Mouse (Mus musculus) embryonic facial prominence, embryonic 10.5 days (tissue): ENCODE results near the gene Mcf2l. TPM values are rescaled to one million over a fixed set of nuclear protein-coding genes. Genes with fewer than 3 reads are reported as not detected.

Source experiments
- DNase-seq: peaks from one replicate; pipeline ENCODE4 v3.0.0-alpha.2; 2017; ENCODE audit warnings: low spot score
- H3K27ac ChIP-seq: fragments of 300-500 bp; sonication (generic); replicated peaks from 2 replicates; pipeline ENCODE4 v1.5.1; 2016; ENCODE audit warnings: mild to moderate bottlenecking
- H3K27me3 ChIP-seq: fragments of 300-500 bp; sonication (generic); replicated peaks from 2 replicates; pipeline ENCODE4 v1.6.1; 2016; ENCODE audit warnings: low read depth, mild to moderate bottlenecking; ENCODE audit not compliant: poor library complexity, severe bottlenecking
- H3K36me3 ChIP-seq: fragments of 300-500 bp; sonication (generic); replicated peaks from 2 replicates; pipeline ENCODE4 v1.6.1; 2016; ENCODE audit warnings: mild to moderate bottlenecking, moderate library complexity
- H3K4me1 ChIP-seq: fragments of 300-500 bp; sonication (generic); 2 replicates; pipeline ENCODE4 v1.6.1; 2016
- H3K4me3 ChIP-seq: fragments of 300-500 bp; sonication (generic); 2 replicates; pipeline ENCODE4 v1.5.1; 2016; ENCODE audit warnings: mild to moderate bottlenecking, moderate library complexity
- H3K9me3 ChIP-seq: fragments of 300-500 bp; sonication (generic); 2 replicates; pipeline ENCODE4 v1.6.1; 2016; ENCODE audit warnings: mild to moderate bottlenecking
- WGBS: fragments of 180-500 bp; shearing (Covaris S2); methylation state at CpG from one replicate; pipeline ENCODE4 v1.1.7; 2016; 5-methylcytosine and 5-hydroxymethylcytosine counted together
- microRNA-seq: library from miRNA; unstranded; fragments of <30 nt; microRNA quantifications from one replicate; pipeline ENCODE4, GENCODE M21; 2017
- polyA plus RNA-seq: library from polyadenylated mRNA; unstranded; fragments of >200 nt; fragmentation: Nextera tagmentation; extraction: Ambion mirVana; gene quantifications from 2 replicates; pipeline ENCODE4 v1.2.1, GENCODE M21; 2016

Mcf2l gene
- polyA plus RNA-seq, 1 experiment from 2014 or later = 17.4 TPM

DNA sequence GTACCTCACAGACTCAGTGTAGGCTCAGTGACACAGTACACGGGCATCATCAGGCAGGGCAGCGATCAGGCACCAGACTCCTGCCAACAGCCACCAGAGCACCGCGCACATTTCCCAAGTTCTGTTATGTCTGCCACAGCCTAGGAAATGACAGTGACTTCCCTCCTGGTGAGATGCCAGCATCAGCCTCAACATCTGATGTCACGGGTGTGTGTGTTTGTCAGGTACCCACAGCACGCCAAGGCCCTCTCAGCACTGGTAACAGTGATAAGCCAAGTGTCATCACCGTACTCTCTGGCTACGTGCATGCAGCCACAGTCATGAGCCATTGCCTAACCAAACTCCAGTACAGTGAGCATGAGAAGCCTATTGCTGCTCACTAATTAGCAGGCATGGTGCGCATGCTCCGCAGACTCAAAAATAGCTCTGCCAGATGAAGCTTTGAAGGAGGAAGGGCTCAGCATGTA, 162.8 kb downstream of the Mcf2l start:
- no peaks in the 10 kb centered on the region for H3K9me3 ChIP-seq
- no peaks in the 10 kb centered on the region for H3K27me3 ChIP-seq
- no peak for DNase-seq
- no peaks in the 10 kb centered on the region for H3K36me3 ChIP-seq
- peaks cover 26% of the 10 kb centered on the region for H3K4me1 ChIP-seq
- 92% methylated on average over 10 of the region's 10 CpGs for WGBS
- H3K27ac ChIP-seq = no peak overlapping the region
- H3K4me3 ChIP-seq = no peak overlapping the region

DNA sequence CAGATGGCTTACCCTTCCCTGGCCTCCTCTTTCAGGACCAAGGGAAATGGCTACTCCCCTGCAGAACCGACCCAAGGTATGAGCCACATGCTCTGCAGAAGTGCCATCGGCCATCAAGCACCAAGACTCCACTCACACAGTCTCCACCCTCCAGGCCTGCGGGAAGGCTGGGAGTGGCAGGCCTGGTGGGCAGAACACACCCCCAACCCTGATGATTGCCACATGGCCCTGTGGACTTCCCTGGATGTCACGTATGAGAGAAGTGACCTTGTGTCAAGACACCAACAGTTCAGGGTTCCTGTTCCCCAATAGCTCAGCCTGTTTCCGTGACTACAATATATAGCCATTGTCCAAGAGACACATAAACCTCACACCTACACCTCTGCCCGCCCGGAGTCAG, 163.4 kb downstream of the Mcf2l start, which contains the start of gene F10:
Gene F10, plus strand, starts transcription at position 294 of the 400 bp plus-strand sequence.
- peak within 1 kb of the TSS; percentile 49; the same call in 1 of the 2 replicates for H3K27ac ChIP-seq
- DNase-seq = peak; percentile 19
- no peaks in the 10 kb centered on the region for H3K9me3 ChIP-seq
- no peaks in the 10 kb centered on the region for H3K27me3 ChIP-seq
- peaks cover 26% of the 10 kb centered on the region for H3K4me1 ChIP-seq
- 76% methylated on average over 7 of the region's 7 CpGs for WGBS
- no peaks in the 10 kb centered on the region for H3K36me3 ChIP-seq
- no peak within 1 kb of the TSS for H3K4me3 ChIP-seq

DNA sequence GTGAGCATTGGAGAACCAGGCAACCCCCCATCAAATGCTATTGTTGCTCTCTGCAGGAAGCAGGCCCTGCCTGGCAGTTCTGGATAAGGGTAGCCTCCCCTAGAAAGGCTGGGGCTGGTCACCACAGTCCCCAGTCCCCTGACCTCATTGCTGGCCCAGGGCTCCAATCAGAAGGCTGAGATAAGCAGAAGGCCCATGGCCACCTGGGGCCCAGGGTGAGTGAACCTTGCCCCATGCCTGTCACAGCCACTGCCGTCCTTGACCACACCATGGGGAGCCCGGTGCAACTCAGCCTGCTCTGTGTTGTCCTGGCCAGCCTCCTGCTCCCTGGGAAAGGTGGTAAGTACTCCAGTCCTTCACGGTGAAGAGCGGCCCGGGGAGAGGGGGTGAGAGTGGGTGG, 164.0 kb downstream of the Mcf2l start:
- peaks cover 26% of the 10 kb centered on the region for H3K4me1 ChIP-seq
- WGBS = 51% methylated on average over 5 of the region's 5 CpGs
- no peak overlapping the region for H3K4me3 ChIP-seq
- 0 out of 2 replicates have a peak overlapping the region, but pooled peaks have one; percentile 49 for H3K27ac ChIP-seq
- no peaks in the 10 kb centered on the region for H3K36me3 ChIP-seq
- H3K9me3 ChIP-seq = no peaks in the 10 kb centered on the region
- DNase-seq = no peak
- H3K27me3 ChIP-seq = no peaks in the 10 kb centered on the region

DNA sequence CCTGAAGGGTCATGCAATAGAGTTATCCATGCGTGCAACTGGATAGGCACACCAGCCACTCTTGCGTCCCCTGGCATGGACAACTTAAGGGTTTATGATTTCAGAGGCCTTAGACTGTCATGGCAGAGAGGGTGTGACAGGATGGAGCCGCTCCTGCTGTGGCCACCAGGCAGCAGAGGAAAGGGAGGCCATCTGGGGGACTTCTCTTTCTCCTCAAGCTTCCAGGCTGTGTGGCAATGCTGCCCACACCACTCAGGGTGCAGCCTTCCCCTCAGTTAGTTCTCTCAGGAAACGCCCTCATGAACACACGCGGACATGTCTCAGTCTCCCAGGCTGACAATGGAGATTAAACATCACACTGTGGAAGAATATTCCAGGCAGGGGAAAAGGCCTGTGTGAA, 165.4 kb downstream of the Mcf2l start:
- Histone ChIP-seq H3K36me3 (no peaks in the 10 kb centered on the region), H3K27me3 (no peaks in the 10 kb centered on the region), H3K27ac (no peak overlapping the region), H3K9me3 (no peaks in the 10 kb centered on the region), H3K4me3 (no peak overlapping the region), H3K4me1 (peaks cover 26% of the 10 kb centered on the region)
- WGBS = 91% methylated on average over 6 of the region's 6 CpGs
- DNase-seq = no peak

DNA sequence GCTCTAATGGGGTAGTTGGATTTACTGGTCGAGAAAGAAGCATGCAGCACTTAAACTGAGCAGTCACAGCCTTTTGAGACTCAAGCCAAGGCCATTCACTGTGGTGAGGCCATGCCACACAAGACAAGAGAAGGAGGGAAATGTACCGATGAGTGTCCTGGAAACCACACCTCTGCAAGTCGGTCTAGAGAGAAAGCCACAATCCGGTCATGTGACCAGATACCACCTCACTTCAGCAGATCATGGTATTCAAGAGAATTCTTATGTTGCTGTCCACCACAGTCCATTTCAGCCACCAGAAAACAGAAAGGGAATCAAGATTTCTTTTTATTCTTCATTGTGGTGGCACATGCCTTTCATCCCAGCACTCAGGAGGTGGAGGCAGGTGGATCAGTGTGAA, 167.9 kb downstream of the Mcf2l start:
- H3K4me1 ChIP-seq = peaks cover 26% of the 10 kb centered on the region
- DNase-seq = no peak
- 86% methylated on average over 4 of the region's 4 CpGs for WGBS
- no peaks in the 10 kb centered on the region for H3K9me3 ChIP-seq
- H3K27ac ChIP-seq = no peak overlapping the region
- H3K36me3 ChIP-seq = no peaks in the 10 kb centered on the region
- no peaks in the 10 kb centered on the region for H3K27me3 ChIP-seq
- H3K4me3 ChIP-seq = no peak overlapping the region

DNA sequence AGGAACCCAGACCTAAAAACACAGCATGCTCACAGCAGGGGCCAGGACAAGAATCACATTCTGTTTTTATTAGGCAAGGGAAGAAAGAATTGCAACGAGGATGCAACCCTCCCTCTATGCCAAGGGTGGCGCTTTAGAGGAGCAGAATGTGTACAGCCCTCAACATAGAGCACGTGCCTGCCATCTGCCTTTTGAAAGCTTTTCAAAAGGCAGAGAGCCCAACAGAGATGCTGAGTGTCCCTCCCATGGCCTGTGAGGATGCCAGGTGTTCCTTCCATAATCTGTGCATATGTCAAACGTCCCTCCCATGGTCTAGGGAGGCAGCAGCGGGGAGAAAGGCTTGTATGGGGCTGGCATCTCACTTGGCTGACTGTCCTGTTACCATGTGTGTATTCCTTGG, 174.0 kb downstream of the Mcf2l start:
- H3K4me1 ChIP-seq = no peaks in the 10 kb centered on the region
- 63% methylated on average over 5 of the region's 5 CpGs for WGBS
- no peak overlapping the region for H3K4me3 ChIP-seq
- H3K9me3 ChIP-seq = no peaks in the 10 kb centered on the region
- no peaks in the 10 kb centered on the region for H3K27me3 ChIP-seq
- no peak overlapping the region for H3K27ac ChIP-seq
- no peak for DNase-seq
- H3K36me3 ChIP-seq = no peaks in the 10 kb centered on the region

DNA sequence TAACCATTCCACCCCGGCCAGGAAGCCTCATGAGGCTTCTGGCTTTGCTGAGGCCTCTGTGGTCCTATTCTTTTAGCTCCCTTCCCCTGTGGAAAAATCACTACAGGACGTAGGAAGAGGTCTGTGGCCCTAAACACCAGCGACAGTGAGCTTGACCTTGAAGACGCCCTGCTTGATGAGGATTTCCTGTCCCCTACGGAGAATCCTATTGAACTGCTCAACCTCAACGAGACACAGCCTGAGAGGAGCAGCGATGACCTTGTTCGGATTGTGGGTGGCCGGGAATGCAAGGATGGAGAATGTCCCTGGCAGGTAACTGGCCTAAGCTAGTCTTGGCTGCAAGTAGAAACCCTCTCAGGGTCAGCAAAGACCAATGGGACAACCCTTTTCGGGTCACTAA, 176.9 kb downstream of the Mcf2l start:
- DNase-seq = no peak

DNA sequence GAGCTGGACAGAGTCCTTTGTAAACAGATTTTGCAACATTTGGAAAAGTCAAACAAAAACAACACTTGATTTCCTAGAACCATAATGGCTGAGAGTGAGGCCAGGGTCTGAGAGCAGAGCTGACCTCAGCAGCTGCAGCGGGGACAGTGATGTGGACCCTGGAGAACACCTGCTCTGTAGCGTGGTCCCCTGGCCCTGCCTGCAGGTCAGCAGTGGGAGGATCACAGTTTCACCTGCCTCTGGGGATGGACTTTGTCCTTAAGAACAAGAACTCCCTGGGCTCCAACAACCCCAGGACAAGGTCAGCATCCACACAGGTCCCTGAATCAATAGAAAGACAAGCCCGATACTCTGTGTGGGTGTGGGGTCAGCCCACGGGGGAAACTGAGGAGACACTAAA, 183.7 kb downstream of the Mcf2l start:
- no peaks in the 10 kb centered on the region for H3K27me3 ChIP-seq
- H3K27ac ChIP-seq = no peak overlapping the region
- H3K4me1 ChIP-seq = 0 out of 2 replicates have a peak, but pooled peaks cover 3% of the 10 kb centered on the region
- no peak overlapping the region for H3K4me3 ChIP-seq
- no peaks in the 10 kb centered on the region for H3K9me3 ChIP-seq
- no peaks in the 10 kb centered on the region for H3K36me3 ChIP-seq
- 90% methylated on average over 4 of the region's 4 CpGs for WGBS
- no peak for DNase-seq

More for the DNA sequence above, 176.9 kb downstream of the Mcf2l start:
- no peak overlapping the region for H3K4me3 ChIP-seq
- no peaks in the 10 kb centered on the region for H3K27me3 ChIP-seq
- H3K9me3 ChIP-seq = no peaks in the 10 kb centered on the region
- WGBS = 79% methylated on average over 10 of the region's 10 CpGs
- no peaks in the 10 kb centered on the region for H3K36me3 ChIP-seq
- no peaks in the 10 kb centered on the region for H3K4me1 ChIP-seq
- H3K27ac ChIP-seq = no peak overlapping the region

DNA sequence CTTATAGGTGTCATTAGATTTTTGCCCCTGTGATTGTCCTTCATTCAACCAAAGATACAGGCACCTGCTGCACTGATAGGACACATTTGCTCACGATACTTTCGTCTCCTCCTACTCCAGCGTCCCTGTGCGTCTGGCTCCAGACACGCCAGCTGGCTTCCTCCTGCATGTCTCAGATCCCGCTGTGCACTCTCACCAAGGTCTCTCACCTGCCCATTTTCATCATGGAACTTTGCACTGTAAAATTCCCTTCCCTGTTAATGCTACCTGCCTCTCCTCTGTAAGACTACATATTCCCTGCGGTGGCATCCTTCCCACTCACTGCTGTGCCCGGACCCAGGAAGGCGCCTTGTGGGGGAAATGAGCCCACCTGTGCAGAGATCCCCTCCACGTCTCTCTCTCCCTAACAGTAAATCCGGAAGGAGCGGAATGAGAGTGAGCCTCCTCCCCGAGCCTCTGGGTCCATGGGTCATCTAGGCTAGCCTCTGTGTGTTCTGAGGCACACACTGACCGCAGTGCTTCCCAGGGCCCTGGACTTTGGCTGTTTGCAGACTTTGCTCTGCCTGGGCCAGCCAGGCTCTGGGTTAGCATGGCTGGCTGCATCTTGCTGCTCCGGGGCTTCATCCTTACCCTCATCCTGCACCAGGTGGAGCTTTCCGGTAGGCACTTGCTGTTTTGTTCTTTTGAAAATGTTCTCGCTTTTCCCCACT, 187.0 kb downstream of the Mcf2l start, which contains the start of gene Proz:
Gene Proz, plus strand, starts transcription at position 474 of the 710 bp plus-strand sequence.
- no peaks in the 10 kb centered on the region for H3K27me3 ChIP-seq
- H3K4me3 ChIP-seq = no peak within 1 kb of the TSS
- H3K27ac ChIP-seq = no peak within 1 kb of the TSS
- no peaks in the 10 kb centered on the region for H3K9me3 ChIP-seq
- 0 out of 2 replicates have a peak, but pooled peaks cover 3% of the 10 kb centered on the region for H3K4me1 ChIP-seq
- WGBS = 81% methylated on average over 17 of the region's 17 CpGs
- no peaks in the 10 kb centered on the region for H3K36me3 ChIP-seq
- no peak for DNase-seq

DNA sequence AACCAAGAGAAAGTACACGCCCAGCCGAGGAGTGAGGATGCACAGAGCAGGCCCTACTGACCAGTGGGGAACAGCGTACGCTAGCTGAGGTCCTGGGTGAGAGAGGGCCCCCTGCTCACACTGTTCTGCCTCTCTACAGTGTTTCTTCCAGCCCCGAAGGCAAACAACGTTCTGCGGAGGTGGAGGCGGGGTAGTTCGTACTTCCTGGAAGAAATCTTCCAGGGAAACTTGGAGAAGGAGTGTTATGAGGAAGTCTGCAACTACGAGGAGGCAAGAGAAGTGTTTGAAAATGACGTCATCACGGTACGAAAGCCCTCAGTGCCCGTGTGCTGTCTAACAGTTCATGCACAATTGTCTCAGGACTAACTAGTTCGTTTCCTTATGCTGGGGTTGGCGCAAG, 189.5 kb downstream of the Mcf2l start:
- WGBS = 73% methylated on average over 16 of the region's 16 CpGs
- DNase-seq = no peak
- H3K36me3 ChIP-seq = no peaks in the 10 kb centered on the region
- no peak overlapping the region for H3K27ac ChIP-seq
- no peaks in the 10 kb centered on the region for H3K9me3 ChIP-seq
- no peak overlapping the region for H3K4me3 ChIP-seq
- no peaks in the 10 kb centered on the region for H3K4me1 ChIP-seq
- no peaks in the 10 kb centered on the region for H3K27me3 ChIP-seq

Small RNAs within 50 kb of the gene (microRNA-seq; reads per million reads assigned to microRNA genes)
- not detected for gene Gm38671

Other genes starting within 250 kb of the Mcf2l start
- 52.7 and 56.3 TPM in 2 replicates for gene Tubgcp3, start 201.6 kb upstream of the Mcf2l start, polyA plus RNA-seq
- gene Atp11a, start 116.8 kb upstream of the Mcf2l start, polyA plus RNA-seq = 9.8 and 10.2 TPM in 2 replicates
- gene F7, start 152.2 kb downstream of the Mcf2l start, polyA plus RNA-seq = 0.13 and 0.15 TPM in 2 replicates
- 0.91 and 0.97 TPM in 2 replicates for gene F10, start 163.5 kb downstream of the Mcf2l start, polyA plus RNA-seq
- 0.20 and 0.24 TPM in 2 replicates for gene Proz, start 187.1 kb downstream of the Mcf2l start, polyA plus RNA-seq
- 57.8 and 59.2 TPM in 2 replicates for gene Pcid2, start 231.7 kb downstream of the Mcf2l start, polyA plus RNA-seq
- 90.3 and 96.0 TPM in 2 replicates for gene Cul4a, start 231.8 kb downstream of the Mcf2l start, polyA plus RNA-seq